Mouse (Mus musculus) embryonic facial prominence, embryonic 10.5 days (tissue): Measurements from ENCODE around the gene Gmfg. TPM values are rescaled to one million over a fixed set of nuclear protein-coding genes. Genes with fewer than 3 reads are reported as not detected.

Experiments used
- DNase-seq: peaks from one replicate; pipeline ENCODE4 v3.0.0-alpha.2; 2017; ENCODE audit warnings: low spot score
- H3K27ac ChIP-seq: fragments of 300-500 bp; sonication (generic); replicated peaks from 2 replicates; pipeline ENCODE4 v1.5.1; 2016; ENCODE audit warnings: mild to moderate bottlenecking
- H3K27me3 ChIP-seq: fragments of 300-500 bp; sonication (generic); replicated peaks from 2 replicates; pipeline ENCODE4 v1.6.1; 2016; ENCODE audit warnings: low read depth, mild to moderate bottlenecking; ENCODE audit not compliant: poor library complexity, severe bottlenecking
- H3K36me3 ChIP-seq: fragments of 300-500 bp; sonication (generic); replicated peaks from 2 replicates; pipeline ENCODE4 v1.6.1; 2016; ENCODE audit warnings: mild to moderate bottlenecking, moderate library complexity
- H3K4me1 ChIP-seq: fragments of 300-500 bp; sonication (generic); 2 replicates; pipeline ENCODE4 v1.6.1; 2016
- H3K4me3 ChIP-seq: fragments of 300-500 bp; sonication (generic); 2 replicates; pipeline ENCODE4 v1.5.1; 2016; ENCODE audit warnings: mild to moderate bottlenecking, moderate library complexity
- H3K9me3 ChIP-seq: fragments of 300-500 bp; sonication (generic); 2 replicates; pipeline ENCODE4 v1.6.1; 2016; ENCODE audit warnings: mild to moderate bottlenecking
- WGBS: fragments of 180-500 bp; shearing (Covaris S2); methylation state at CpG from one replicate; pipeline ENCODE4 v1.1.7; 2016; 5-methylcytosine and 5-hydroxymethylcytosine counted together
- polyA plus RNA-seq: library from polyadenylated mRNA; unstranded; fragments of >200 nt; fragmentation: Nextera tagmentation; extraction: Ambion mirVana; gene quantifications from 2 replicates; pipeline ENCODE4 v1.2.1, GENCODE M21; 2016

Gene Gmfg
- polyA plus RNA-seq, 1 experiment from 2014 or later: 6.9 TPM

DNA sequence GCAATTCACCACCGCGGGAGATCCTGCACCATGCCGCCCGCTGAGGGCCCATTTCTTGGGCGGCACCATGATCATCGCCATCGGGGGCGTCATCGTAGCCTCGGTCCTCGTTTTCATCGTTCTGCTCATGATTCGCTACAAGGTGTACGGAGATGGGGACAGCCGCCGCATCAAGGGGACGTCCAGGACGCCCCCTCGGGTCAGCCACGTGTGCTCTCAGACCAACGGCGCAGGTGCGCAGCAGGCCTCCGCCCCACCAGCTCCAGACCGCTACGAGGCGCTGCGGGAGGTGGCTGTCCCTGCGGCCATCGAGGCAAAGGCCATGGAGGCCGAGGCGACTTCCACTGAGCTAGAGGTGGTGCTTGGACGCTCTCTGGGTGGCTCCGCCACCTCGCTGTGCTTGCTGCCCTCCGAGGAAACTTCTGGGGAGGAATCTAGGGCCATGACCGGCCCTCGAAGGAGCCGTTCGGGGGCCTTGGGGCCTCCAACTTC lies 29.5 kb downstream of the Gmfg start:
- DNase-seq: peak; percentile 50

DNA sequence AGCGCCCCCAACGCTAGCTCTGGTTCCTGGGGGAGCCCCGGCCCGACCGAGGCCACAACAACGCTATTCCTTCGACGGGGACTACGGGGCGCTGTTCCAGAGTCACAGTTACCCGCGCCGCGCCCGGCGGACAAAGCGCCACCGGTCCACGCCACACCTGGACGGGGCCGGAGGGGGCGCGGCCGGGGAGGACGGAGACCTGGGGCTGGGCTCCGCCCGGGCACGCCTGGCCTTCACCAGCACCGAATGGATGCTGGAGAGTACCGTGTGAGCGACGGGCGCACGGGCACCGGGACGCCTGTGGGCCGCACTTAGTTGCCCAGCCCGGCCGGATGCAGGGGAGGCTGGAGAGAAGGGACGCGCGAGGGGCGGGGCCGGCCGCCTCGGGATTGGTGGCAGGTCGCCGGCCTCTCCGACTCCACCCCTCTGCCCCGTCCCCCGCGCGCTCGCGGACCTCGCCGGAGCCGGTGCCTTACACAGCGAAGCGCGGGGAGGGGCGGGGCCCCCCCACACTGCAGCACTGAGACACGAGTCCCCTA lies 30.0 kb downstream of the Gmfg start:
- Histone ChIP-seq H3K9me3 (no peaks in the 10 kb centered on the region), H3K4me1 (peaks cover 31% of the 10 kb centered on the region), H3K27ac (peak overlapping the region; percentile 87), H3K4me3 (peak overlapping the region; percentile 67), H3K27me3 (peaks cover 54% of the 10 kb centered on the region), H3K36me3 (peaks cover 34% of the 10 kb centered on the region)
- WGBS: under 1% methylated on average over 63 of the region's 63 CpGs
- DNase-seq: peak; percentile 84

More for the DNA sequence above, 29.5 kb downstream of the Gmfg start:
- Histone ChIP-seq H3K27me3 (peaks cover 54% of the 10 kb centered on the region), H3K36me3 (peaks cover 39% of the 10 kb centered on the region), H3K4me3 (peak overlapping the region; percentile 67), H3K9me3 (no peaks in the 10 kb centered on the region), H3K4me1 (peaks cover 31% of the 10 kb centered on the region), H3K27ac (peak overlapping the region; percentile 87)
- 11% methylated on average over 40 of the region's 40 CpGs for WGBS

DNA sequence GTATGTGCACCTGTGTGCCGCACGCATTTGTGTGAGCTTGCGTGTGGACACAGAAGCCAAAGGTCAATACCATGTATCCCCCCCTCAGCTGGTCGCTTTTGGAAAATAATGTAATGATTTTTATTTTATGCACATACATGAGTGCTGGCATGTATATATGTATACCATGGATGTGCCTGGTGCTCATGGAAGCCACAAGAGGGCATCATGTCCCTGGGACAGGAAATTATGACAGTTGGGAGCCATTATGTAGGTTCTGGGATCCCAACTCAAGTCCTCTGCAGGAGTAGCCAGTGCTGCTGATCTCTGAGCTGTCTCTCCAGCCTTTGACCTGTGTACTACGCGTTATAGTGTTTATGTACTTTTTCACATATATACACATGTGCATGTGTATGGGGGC lies 38.9 kb downstream of the Gmfg start:
- no peak for DNase-seq
- H3K27me3 ChIP-seq: 0 out of 2 replicates have a peak, but pooled peaks cover 6% of the 10 kb centered on the region
- WGBS: 87% methylated on average over 6 of the region's 6 CpGs
- H3K4me3 ChIP-seq: no peak overlapping the region
- H3K9me3 ChIP-seq: no peaks in the 10 kb centered on the region
- no peak overlapping the region for H3K27ac ChIP-seq
- H3K4me1 ChIP-seq: peaks cover 8% of the 10 kb centered on the region
- H3K36me3 ChIP-seq: no peaks in the 10 kb centered on the region

- WGBS: 86% methylated on average over 5 of the region's 5 CpGs
- no peak for DNase-seq
- no peaks in the 10 kb centered on the region for H3K9me3 ChIP-seq
- H3K4me1 ChIP-seq: peaks cover 8% of the 10 kb centered on the region
- H3K27me3 ChIP-seq: 0 out of 2 replicates have a peak, but pooled peaks cover 3% of the 10 kb centered on the region
- no peak overlapping the region for H3K27ac ChIP-seq
- H3K4me3 ChIP-seq: no peak overlapping the region
- H3K36me3 ChIP-seq: no peaks in the 10 kb centered on the region
These were observed 40.1 kb downstream of the Gmfg start for GRCm38 (mm10) chr7:28477363-28477762.

GRCm38 (mm10) chr7:28478854-28479253 lies 41.6 kb downstream of the Gmfg start:
- no peak overlapping the region for H3K27ac ChIP-seq
- no peak overlapping the region for H3K4me3 ChIP-seq
- DNase-seq: peak; percentile 60
- no peaks in the 10 kb centered on the region for H3K9me3 ChIP-seq
- no peaks in the 10 kb centered on the region for H3K36me3 ChIP-seq
- 9% methylated on average over 8 of the region's 8 CpGs for WGBS
- H3K27me3 ChIP-seq: 0 out of 2 replicates have a peak, but pooled peaks cover 3% of the 10 kb centered on the region
- peaks cover 9% of the 10 kb centered on the region for H3K4me1 ChIP-seq

DNA sequence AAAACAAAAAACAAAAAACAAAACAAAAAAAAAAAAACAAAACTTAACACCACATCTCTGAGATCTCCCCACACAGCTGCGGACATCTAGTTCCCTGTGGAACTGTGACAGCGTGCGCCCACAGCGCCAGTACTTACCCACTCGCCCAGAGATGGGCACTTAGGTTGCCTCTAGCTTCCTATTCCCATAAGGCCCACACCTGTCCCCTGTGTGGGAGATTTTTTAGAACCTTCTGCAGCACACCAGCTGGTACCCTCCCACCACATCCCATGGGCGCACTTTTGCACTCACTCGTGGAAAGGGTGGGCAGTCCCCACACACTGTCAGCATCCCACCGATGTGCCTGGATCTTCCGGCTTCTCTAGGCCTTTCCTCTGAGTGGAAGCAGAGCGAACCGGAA lies 45.6 kb downstream of the Gmfg start:
- 83% methylated on average over 11 of the region's 11 CpGs for WGBS

GRCm38 (mm10) chr7:28484192-28484591 lies 46.9 kb downstream of the Gmfg start:
- no peak for DNase-seq

More for the DNA sequence above, 45.6 kb downstream of the Gmfg start:
- H3K4me1 ChIP-seq: peaks cover 17% of the 10 kb centered on the region
- H3K36me3 ChIP-seq: no peaks in the 10 kb centered on the region
- peaks cover 16% of the 10 kb centered on the region for H3K27me3 ChIP-seq
- no peak for DNase-seq
- no peak overlapping the region for H3K4me3 ChIP-seq
- H3K9me3 ChIP-seq: no peaks in the 10 kb centered on the region
- no peak overlapping the region for H3K27ac ChIP-seq

GRCm38 (mm10) chr7:28488030-28488491 lies 50.8 kb downstream of the Gmfg start:
- H3K4me3 ChIP-seq: peak overlapping the region; percentile 48
- H3K4me1 ChIP-seq: peaks cover 22% of the 10 kb centered on the region
- no peaks in the 10 kb centered on the region for H3K36me3 ChIP-seq
- H3K27ac ChIP-seq: no peak overlapping the region
- 4% methylated on average over 16 of the region's 16 CpGs for whole genome bisulfite sequencing
- H3K27me3 ChIP-seq: peaks cover 28% of the 10 kb centered on the region
- peak; percentile 50 for DNase-seq
- H3K9me3 ChIP-seq: no peaks in the 10 kb centered on the region

More at GRCm38 (mm10) chr7:28484192-28484591, 46.9 kb downstream of the Gmfg start:
- Histone ChIP-seq H3K9me3 (no peaks in the 10 kb centered on the region), H3K4me3 (no peak overlapping the region), H3K4me1 (peaks cover 19% of the 10 kb centered on the region), H3K27ac (no peak overlapping the region), H3K36me3 (no peaks in the 10 kb centered on the region), H3K27me3 (peaks cover 29% of the 10 kb centered on the region)
- 25% methylated on average over 4 of the region's 4 CpGs for WGBS

DNA sequence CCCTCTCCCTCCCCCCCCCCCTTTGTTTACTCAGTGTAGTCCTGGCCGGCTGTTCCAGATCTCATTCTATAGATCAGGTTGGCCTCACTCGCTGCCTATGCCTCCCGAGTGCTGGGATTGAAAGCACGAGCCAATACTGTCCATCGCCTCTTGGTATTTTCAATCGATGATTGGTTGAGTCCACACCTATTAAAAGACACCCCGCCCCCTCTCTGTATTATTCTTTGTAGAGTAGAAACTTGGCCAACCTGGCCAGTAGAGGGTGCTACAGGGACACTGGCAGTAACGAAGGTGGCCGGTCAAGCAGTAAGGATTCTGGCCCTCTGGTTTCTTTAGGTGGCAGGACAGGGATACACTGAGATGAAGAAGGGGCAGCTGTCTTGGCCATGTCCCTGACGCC lies 53.2 kb downstream of the Gmfg start:
- DNase-seq: peak; percentile 70
- Histone ChIP-seq H3K27ac (no peak overlapping the region), H3K4me1 (peaks cover 15% of the 10 kb centered on the region), H3K4me3 (peak overlapping the region; percentile 8; the same call in 1 of the 2 replicates), H3K27me3 (peaks cover 28% of the 10 kb centered on the region), H3K36me3 (no peaks in the 10 kb centered on the region), H3K9me3 (no peaks in the 10 kb centered on the region)
- 4% methylated on average over 10 of the region's 10 CpGs for WGBS

DNA sequence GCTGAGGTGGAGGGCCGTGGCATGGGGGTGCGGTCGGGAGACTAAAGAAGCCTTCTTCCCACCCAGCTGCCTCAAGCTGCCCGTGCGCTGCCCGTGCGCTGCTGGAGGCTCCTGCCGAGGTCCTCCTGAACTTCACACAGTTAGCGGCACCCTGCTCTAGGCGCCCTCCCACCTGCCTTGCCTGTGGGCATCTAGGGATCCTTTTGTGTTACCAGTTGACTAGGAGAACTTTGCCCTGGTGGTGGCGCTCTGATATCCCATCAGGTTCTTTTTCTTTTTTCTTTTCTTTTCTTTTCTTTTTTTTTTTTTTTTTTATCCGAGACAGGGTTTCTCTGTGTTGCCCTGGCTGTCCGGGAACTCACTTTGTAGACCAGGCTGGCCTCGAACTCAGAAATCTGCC lies 53.7 kb downstream of the Gmfg start:
- Histone ChIP-seq H3K4me3 (peak overlapping the region; percentile 8; the same call in 1 of the 2 replicates), H3K27ac (no peak overlapping the region), H3K36me3 (no peaks in the 10 kb centered on the region), H3K4me1 (peaks cover 15% of the 10 kb centered on the region), H3K27me3 (peaks cover 28% of the 10 kb centered on the region), H3K9me3 (no peaks in the 10 kb centered on the region)
- WGBS: 30% methylated on average over 14 of the region's 14 CpGs
- DNase-seq: no peak

GRCm38 (mm10) chr7:28492310-28492709 lies 55.1 kb downstream of the Gmfg start:
- no peak overlapping the region for H3K27ac ChIP-seq
- 80% methylated on average over 8 of the region's 8 CpGs for WGBS
- DNase-seq: no peak

DNA sequence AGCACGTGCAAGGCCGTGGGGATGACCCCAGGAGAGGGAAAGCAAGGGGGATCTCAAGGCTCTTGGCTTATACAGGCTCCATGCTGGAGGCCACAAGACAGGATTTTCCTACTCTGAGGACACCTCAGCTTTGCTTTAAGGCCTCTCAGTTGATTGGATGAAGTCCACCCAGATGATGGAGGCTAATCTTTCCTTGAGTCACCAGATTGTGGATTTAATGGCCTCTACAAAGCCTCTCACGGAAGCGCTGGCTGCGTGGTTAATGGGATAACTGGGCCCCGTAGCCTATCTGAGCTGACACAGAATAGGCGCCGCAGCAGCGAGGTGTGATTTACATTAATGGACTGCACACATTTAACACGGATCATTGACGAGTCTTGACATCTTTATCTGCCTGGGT lies 58.2 kb downstream of the Gmfg start:
- no peak overlapping the region for H3K4me3 ChIP-seq
- H3K36me3 ChIP-seq: no peaks in the 10 kb centered on the region
- peaks cover 5% of the 10 kb centered on the region; the same call in 1 of the 2 replicates for H3K4me1 ChIP-seq
- no peak for DNase-seq
- H3K27me3 ChIP-seq: no peaks in the 10 kb centered on the region
- no peak overlapping the region for H3K27ac ChIP-seq
- WGBS: 86% methylated on average over 11 of the region's 11 CpGs
- H3K9me3 ChIP-seq: no peaks in the 10 kb centered on the region; the same call in 1 of the 2 replicates

More at GRCm38 (mm10) chr7:28492310-28492709, 55.1 kb downstream of the Gmfg start:
- no peaks in the 10 kb centered on the region for H3K36me3 ChIP-seq
- H3K9me3 ChIP-seq: no peaks in the 10 kb centered on the region
- peaks cover 15% of the 10 kb centered on the region for H3K4me1 ChIP-seq
- no peak overlapping the region for H3K4me3 ChIP-seq
- peaks cover 20% of the 10 kb centered on the region for H3K27me3 ChIP-seq
